Mouse (Mus musculus): ENCODE measurements at regions not wholly inside any gene's neighbourhood (a gene's known extent, or its start where the extent isn't known, plus 50 kb on each side); places are given as distances from the start of the nearest gene placed in this dataset.

DNA sequence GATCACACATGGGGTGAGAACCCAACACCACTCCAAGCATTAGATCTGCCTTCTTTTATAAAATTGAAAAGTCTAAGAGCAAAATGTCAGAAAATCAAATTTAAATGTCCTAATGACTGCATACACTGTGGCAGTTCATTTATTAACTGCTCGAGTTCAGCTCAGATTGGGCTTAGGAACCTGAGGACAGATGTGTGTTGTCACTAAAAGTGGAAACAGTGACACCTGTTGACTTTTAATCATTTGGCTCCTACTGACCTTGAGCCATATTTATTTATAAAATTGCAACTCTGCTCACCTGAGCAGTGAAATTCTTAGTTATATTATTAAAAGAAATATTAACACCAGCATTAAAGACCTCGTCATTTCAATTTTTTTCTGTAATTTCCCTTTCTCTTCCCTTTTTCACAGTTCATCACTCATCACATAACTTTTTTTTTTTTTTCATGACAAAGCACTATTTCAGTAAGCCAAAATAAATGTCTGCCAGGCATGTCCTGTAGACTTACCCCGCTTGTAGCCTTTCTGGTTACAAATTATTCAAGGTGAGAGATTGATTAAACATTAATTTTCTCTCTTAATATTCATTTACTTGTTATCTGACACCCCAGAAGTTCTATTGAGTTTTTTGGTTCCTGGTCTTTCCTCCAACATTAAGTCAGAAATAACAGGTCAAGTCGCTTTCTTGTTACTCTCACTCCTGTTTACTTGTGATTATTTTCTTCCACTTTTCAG lies 274.2 kb upstream of the Tet2 start:
- no peak for DNase-seq (ENCODE audit: low read depth in 2 of 2, low spot score in 2 of 2)

DNA sequence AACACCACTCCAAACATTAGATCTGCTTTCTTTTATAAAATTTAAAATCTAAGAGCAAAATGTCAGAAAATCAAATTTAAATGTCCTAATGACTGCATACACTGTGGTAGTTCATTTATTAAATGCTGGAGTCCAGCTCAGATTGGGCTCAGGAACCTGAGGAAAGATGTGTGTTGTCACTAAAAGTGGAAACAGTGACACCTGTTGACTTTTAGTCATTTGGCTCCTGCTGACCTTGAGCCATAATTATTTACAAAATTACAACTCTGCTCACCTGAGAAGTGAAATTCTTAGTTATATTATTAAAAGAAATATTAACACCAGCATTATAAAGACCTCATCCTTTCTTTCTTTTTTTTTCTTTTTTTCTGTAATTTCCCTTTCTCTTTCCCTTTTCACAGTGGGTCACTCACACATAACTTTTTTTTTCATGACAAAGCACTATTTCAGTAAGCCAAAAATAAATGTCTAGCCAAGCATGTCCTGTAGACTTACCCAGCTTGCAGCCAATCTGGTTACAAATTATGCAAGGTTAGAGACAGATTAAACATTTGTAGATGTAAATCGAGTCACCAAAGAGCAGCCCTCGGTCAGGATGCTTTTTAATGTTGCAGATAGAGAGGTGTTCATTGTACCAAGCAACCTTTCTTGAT lies 288.9 kb upstream of the Tet2 start:
- no peak for DNase-seq (ENCODE audit: low read depth in 2 of 2, low spot score in 2 of 2)

DNA sequence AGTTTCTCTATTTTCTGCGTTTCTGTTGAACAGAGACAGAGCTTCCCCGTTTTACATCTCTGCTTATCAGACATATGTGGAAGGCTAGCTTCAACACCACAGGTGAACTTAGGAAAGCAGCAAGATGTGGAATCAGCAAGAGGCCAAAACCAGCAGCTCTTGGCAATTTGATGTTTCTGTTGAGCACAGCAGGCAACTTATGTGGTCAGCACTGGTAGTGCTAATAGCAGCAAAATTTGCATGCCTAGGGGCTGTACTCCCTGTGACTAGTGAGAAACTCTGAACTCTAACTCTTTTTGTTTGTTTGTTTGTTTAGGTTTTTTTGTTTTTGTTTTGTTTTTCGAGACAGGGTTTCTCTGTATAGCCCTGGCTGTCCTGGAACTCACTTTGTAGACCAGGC lies 289.5 kb upstream of the Tet2 start:
- DNase-seq (ENCODE audit: low read depth in 2 of 2, low spot score in 2 of 2), result no peak

DNA sequence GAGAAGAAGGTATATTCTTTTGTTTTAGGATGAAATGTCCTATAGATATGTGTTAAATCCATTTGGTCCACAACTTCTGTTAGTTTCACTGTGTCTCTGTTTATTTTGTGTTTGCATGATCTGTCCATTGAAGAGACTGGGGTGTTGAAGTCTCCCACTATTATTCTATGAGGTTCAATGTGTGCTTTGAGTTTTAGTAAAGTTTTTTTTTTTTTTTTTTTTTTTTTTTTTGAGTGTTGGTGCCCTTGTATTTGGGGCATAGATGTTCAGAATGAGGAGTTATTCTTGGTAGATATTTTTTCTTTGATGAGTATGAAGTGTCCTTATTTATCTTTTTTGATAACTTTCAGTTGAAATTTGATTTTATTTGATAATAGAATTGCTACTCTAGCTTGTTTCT lies 301.4 kb upstream of the Tet2 start:
- no peak for DNase-seq (ENCODE audit: low read depth in 2 of 2, low spot score in 2 of 2)

DNA sequence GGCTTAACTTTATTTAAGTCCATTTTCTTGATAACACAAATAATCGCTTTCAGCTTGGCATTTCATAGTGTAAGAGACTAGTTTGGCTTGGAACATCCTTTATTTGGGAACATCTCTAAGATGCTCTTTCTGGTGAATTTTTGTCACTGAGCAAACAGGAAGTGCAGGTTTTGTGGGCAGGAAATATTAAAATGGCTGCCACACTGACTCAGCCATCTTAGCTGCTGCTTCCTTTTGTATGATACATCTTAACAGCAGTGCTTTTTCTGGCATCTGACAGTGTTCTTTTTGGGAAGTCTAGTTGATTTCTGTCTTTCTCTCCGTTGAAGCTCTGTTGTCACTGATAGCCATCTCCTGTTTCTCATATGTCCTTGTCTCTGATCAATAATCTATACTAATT lies 329.4 kb upstream of the Tet2 start:
- DNase-seq (ENCODE audit: low read depth in 2 of 2, low spot score in 2 of 2), result no peak

DNA sequence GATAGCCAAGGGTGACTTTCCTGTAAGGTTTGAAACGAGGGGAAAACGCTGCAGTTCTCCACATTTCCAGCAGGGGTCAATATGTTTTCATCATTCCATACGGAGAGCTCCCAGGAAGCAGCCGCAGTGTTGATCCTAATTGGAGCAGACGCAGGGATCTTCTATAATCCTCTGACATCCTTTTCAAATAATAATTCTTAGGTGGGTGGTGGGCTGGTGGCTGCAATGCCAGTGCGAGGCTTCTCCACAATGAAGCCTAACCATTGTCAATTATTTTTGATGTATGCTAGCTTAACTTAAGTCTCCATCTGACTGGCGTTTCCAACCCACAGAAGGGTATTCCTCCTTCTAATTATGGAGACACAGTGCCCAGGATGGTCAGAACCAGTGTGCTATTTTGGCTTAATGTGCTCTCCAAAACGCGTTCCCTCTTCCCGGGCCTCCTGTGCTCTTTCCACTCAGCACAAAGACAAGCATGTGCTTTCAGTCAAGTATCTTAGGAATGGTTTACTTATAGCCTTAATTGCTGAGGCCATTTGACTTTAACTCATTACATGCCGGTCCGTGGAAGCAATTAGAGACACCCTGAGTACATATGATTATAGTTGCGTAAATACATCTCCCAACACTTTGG lies 331.6 kb upstream of the Tet2 start:
- no peak for DNase-seq (ENCODE audit: low read depth in 2 of 2, low spot score in 2 of 2)

DNA sequence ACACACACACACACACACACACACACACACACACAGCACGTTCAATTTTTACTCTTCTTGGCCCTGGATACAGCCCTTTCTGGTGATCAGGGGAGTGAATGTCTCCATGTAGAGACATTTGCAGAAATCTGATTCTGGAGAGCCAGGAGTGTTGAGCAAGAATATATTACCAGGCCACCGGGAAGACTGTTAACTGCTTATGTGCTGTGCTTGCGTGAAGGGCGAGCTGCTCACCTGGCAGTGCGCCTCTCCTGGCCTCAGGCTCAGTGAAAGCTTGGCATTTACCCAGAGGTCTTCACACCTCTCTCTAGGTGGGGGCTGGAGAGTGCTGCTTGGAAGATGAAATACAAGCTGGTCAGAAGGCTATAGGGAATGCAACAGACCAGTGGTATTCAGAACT lies 332.4 kb upstream of the Tet2 start:
- DNase-seq (ENCODE audit: low read depth in 2 of 2, low spot score in 2 of 2), result no peak

DNA sequence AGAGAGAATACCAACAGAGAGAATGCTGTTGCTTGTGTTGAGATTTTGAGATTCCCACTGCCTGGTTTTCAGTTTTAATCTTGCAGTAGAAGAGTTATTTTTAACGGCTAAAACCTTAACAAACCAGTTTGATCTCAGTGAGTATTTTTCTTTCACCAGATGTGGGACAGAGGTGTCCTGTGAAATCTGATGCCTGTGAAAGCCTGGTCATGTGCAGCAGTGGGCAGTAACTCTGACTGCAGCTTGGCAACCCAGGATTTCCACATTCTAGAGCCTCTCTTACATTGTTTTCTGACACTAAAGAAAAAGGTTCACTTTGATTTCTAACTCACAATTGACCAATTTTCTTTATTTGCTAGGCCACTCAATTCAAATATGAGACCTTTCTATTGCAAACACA lies 335.7 kb upstream of the Tet2 start:
- DNase-seq (ENCODE audit: low read depth in 2 of 2, low spot score in 2 of 2), result no peak

DNA sequence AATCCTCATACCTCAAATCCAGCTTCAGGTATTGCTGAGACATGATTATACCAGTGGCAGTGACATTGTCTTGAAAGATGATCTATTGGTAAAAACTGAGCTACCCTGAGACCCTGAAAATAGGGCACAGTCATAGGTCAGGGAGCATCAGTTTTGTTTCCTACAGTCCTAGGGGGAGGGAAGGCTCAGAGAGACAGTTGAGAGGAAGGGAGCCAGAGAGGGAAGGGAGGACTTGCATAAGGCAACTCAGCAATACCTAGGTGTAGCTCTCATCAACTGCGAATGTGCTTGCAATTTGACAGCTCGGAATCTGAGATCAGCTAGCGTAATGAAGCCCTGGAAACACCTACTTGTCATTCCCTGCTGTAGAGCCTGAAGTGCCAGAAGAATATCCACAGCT lies 334.4 kb upstream of the Cxxc4 start:
- DNase-seq (ENCODE audit: low read depth in 2 of 2, low spot score in 2 of 2), result no peak

DNA sequence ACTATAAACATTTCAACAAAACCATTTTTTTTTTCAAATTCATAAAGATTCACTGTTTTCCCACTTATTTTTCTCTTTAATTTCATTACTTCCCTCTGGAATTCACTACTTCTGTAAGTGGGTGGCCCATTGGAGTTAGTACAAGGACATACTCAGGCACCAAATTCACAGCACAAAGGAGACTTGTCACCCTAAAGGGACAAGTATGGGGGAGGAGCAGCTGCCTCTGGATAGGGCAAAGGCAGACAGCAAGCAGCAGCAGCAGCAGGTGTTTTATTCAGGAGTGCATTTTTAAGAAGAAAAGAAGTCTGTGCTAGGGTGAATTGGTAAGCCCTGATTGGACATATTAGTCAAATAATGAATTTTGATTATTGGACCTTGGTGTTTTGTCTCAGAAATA lies 314.1 kb upstream of the Cxxc4 start:
- no peak for DNase-seq (ENCODE audit: low read depth in 2 of 2, low spot score in 2 of 2)

DNA sequence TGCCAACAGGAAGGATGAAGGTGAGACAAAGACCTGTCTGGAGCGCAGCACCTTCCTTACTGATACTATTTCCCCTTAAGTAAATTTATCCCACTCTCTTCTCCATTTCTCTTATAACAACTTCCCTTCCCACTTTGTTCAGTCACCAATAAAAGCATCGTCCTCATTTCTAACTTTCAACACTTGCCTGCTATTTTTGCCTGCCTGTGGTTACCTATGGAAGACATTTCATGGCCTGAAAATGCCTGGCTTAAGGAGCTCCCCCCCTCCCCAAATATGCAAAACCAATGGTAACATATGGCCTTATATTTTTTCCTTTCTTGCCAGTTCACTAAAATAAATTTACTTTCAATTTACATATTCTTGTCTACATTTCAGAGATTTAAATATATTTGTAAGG lies 271.0 kb upstream of the Cxxc4 start:
- DNase-seq (ENCODE audit: low read depth in 2 of 2, low spot score in 2 of 2), result no peak

DNA sequence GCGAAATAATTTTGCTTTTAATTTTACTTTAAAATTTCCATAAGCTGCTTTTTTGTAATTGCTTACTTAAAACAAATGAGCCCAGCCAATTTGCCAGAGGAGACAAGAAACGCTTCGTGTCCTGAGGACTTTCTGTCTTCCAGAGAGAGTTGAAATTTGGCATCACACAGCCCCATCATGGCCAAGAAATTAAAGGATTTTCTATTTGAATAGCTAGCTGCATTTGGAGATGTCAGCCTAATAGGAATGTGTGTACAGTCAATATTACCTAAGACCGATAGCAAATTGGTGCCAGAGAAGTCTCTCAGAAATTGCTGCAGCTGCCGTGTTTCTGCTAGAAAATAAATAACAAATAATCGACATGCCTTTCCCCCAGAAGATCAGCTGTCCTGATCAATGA lies 268.1 kb upstream of the Cxxc4 start:
- no peak for DNase-seq (ENCODE audit: low read depth in 2 of 2, low spot score in 2 of 2)

DNA sequence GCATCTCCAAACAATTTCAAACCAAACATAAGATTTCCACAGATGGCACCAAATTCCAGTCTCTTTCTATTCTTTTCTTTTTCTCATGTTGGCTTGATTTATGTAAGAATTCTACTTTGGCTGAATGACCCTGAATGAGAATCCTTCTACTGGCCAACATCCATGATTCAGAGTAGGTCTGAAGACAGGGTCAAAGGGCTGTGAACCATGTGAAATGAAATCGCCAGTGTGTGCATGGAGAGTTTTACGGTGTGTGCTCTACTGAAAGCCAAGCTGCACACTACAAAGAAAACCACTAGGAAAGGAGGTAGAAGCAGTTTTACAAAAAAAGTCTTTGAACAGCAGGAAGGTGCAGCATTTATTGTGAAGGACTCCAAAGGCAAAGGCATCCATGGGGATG lies 263.5 kb upstream of the Cxxc4 start:
- no peak for DNase-seq (ENCODE audit: low read depth in 2 of 2, low spot score in 2 of 2)

DNA sequence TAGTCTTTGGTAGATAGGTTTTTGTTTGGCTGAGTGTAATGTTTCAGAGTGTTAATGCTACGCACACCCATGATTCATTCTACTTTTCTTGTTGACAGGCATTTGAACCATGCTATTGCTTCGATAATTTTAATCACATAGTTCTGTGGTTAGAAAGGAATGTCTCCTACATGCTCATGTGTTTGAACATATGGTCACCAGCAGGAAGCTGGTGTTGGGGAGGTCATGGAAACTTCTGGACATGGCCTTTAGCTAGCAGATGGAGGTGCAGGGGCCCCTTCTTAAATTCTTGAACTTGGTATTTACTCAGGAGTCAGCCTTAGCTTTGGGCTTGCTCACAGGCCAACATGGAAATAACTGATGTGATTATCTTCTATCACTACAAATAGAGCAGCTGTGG lies 248.6 kb upstream of the Cxxc4 start:
- DNase-seq (ENCODE audit: low read depth in 2 of 2, low spot score in 2 of 2), result no peak

DNA sequence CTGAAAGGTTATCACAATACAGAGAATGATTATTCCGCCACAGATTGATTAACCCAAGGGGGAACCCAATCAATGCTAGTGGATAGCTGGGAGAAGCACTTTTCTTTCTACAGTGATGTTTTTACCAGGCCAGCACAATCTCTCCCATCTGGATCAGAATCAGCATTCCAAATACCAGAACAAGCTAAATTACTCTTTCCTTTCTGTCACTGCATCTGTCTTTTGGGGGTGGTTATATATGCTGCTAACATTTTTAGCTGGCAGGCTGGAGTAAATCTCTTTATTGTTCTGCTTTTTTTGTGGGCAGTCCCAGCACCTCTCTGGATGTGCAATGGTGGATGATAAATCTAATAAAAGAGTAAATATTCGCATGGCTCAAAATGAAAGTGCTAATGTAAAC lies 242.3 kb upstream of the Cxxc4 start:
- DNase-seq (ENCODE audit: low read depth in 2 of 2, low spot score in 2 of 2), result no peak

DNA sequence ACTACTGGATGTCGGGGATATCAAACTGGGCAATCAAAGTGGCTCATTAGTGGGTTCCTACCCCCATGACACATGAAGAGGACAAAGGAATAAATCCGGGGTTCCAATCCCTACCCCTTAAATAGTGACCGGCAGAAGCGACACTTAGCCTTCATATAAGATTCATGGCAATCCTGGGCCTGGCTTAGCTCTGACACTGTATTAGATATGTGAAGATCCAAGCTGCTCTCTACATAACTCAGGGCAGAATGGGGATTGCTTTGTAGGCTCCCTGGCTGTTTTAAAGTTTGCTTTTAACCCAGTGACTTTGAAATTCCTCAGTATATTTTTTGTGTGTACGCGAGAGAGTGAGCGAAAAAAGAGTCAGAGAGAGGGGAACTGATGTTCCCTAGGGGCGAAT lies 236.3 kb upstream of the Cxxc4 start:
- DNase-seq (ENCODE audit: low read depth in 2 of 2, low spot score in 2 of 2), result no peak

DNA sequence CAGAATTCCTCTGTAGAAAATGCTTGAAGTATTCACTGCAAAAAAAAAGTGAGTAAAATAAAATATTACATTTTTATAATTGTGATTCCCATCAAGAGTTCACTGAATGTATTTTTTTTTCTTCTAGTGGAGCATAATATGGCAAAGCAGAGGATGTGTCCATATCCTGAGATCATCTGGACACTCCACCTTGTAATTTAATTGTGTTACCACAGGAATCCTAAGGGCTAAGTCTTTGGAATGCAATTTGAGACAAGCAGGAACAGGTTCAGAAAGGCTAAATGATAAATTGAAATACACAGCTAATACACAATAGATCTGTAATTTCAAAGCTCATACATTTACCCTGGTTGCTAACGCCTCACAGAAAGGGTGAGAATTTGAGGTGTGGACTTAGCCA lies 235.7 kb upstream of the Cxxc4 start:
- DNase-seq (ENCODE audit: low read depth in 2 of 2, low spot score in 2 of 2), result no peak

DNA sequence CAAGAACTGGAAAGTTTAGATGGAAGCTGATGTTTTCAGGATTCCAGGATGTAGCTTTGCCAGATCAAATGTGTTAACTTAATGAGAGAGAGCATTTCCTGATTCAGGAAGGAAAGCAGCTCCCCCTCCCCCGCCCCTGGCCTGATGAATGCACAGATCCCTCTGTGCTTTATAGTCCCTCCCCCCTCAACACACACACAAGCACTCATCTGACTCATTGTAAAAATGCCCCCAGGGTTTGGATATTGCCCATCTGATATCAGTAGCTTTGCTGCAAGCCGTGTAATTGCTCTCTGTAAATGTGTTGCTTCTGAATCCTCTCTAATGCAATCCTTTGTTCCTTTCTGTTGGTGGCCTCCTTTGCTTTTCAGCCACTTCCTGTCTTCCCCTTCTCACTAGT lies 221.5 kb upstream of the Cxxc4 start:
- no peak for DNase-seq (ENCODE audit: low read depth in 2 of 2, low spot score in 2 of 2)

DNA sequence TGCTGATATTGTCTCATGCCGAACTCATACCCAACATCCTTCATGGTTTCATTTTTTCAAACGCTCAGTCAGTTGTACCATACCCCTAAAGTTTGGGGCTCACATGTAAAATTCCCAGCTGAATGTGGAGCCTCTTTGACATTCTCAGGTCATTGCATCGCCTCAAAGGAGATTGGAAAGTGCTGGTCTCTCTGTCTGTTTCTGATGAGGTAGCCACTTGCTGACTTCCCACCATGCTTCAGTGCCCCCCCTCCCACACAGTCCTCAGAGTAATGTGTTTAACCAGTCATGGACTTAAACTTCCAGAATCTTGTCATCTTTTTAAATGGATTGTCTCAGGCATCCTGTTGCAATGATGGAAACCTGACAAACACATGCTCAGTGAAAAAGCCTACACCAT lies 220.9 kb upstream of the Cxxc4 start:
- no peak for DNase-seq (ENCODE audit: low read depth in 2 of 2, low spot score in 2 of 2)

DNA sequence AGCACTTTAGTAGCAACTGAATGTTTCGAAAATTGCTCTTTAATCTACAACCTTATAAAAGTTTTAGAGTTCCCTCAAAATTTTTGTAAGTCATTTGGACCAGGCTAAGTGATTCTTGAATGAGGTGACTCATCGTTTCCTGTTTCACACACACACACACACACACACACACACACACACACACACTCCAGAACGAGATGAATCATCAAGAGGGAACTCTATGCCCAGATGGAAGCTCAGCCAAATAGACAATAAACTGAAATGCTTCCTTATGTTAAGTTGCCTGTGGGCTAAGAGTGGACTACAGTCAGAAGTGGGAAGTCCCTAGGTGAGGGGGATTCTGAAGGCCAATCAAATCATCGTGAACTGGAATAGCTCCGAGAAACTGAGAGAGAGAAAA lies 202.4 kb upstream of the Cxxc4 start:
- DNase-seq (ENCODE audit: low read depth in 2 of 2, low spot score in 2 of 2), result no peak

DNA sequence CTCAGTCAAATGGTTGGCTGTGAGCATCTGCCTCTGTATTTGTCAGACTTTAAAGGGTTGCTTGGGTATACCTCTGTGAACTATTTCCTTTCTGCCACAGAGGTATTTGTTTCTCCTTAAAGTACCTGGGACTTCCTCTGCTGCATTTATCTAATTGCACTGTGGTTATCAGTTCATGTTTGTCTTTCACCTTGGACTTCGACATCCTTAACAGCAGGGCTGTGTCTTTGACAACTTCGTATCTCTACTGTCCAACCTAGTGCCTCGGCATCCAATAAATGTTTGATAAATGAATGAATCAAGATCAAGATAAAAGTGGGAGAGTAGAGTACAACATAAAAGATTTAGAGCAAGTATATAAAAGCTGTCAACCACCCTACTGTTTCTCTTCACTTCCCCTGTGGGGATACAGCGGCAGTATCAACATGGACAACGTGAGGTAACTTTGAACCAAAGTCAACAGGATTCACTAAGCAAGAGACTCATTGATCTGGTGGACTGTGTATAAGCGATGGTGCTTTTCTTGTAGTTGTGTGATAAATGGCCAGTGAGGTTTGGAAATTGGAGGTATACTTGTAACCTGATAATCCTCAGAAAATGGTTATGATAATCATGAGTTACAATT lies 199.9 kb upstream of the Cxxc4 start:
- DNase-seq (ENCODE audit: low read depth in 2 of 2, low spot score in 2 of 2), result no peak

DNA sequence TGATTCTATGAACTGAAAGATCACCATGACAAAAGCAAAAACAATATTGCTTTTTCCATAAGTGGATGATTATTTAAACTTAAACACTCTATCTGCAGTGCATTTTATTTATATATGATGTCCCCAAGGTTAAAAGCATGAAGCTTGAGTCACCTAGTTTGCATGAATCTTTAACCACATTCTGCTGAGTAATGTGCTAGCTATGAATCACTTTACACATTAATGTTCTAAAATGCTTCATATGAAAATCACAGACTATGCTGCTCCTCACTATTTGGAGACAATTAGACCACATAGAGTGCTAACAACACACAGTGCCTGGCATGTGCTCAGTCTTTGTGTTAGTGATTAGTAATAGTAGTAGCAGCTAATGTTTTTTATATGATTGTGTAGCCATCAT lies 185.6 kb upstream of the Cxxc4 start:
- DNase-seq (ENCODE audit: low read depth in 2 of 2, low spot score in 2 of 2), result no peak

Measured in CD8-positive naive resting alpha-beta T cell, adult 2 months (primary cell).